Mouse (Mus musculus) frontal cortex, postnatal 10 days (tissue): Measurements from ENCODE around the gene Usf2.

ENCODE experiments used
- DNase-seq, 2 experiments: peaks; one replicate each; pipeline ENCODE4 v3.0.0; 2022; ENCODE audit warnings: low spot score in 2 of 2, mixed read lengths in 1 of 2

Usf2 gene

GRCm38 (mm10) chr7:30956756-30957366 lies at the start of gene Usf2:
Gene Usf2 (minus strand): TSS chr7:30956803.
- DNase-seq: peak; percentile 78 to 84

GRCm38 (mm10) chr7:31002650-31003049 lies 46.0 kb upstream of the Usf2 start:
- no peak for DNase-seq

GRCm38 (mm10) chr7:31000505-31001020 lies 44.0 kb upstream of the Usf2 start:
- DNase-seq: peak; percentile 16 to 17

GRCm38 (mm10) chr7:30996491-30996890 lies 39.9 kb upstream of the Usf2 start:
- DNase-seq: no peak

GRCm38 (mm10) chr7:30993986-30994385 lies 37.4 kb upstream of the Usf2 start:
- DNase-seq: no peak

GRCm38 (mm10) chr7:30992148-30992547 lies 35.5 kb upstream of the Usf2 start:
- DNase-seq: no peak

GRCm38 (mm10) chr7:30988519-30989162 lies 32.0 kb upstream of the Usf2 start:
- no peak for DNase-seq

- DNase-seq: no peak
Observed at GRCm38 (mm10) chr7:30985357-30985756, 28.8 kb upstream of the Usf2 start.

- DNase-seq: no peak
Observed at GRCm38 (mm10) chr7:30981703-30982102, 25.1 kb upstream of the Usf2 start.

GRCm38 (mm10) chr7:30973501-30974289 lies 17.1 kb upstream of the Usf2 start, which contains the start of gene Fam187b:
Gene Fam187b (plus strand): TSS chr7:30973790.
- peak; percentile 71 to 72 for DNase-seq

GRCm38 (mm10) chr7:30973251-30973500 lies 16.6 kb upstream of the Usf2 start, which contains the start of gene Lsr:
Gene Lsr (minus strand): TSS chr7:30973464.
- no peak for DNase-seq

- DNase-seq: no peak
Observed at GRCm38 (mm10) chr7:30972426-30973250, 16.0 kb upstream of the Usf2 start.

GRCm38 (mm10) chr7:30971901-30972300 lies 15.3 kb upstream of the Usf2 start:
- no peak for DNase-seq

- DNase-seq: no peak
Observed at GRCm38 (mm10) chr7:30969174-30969573, 12.6 kb upstream of the Usf2 start.

GRCm38 (mm10) chr7:30968611-30969010 lies 12.0 kb upstream of the Usf2 start:
- no peak for DNase-seq

GRCm38 (mm10) chr7:30966657-30967056 lies 10.1 kb upstream of the Usf2 start:
- no peak for DNase-seq

GRCm38 (mm10) chr7:30965677-30966076 lies 9.1 kb upstream of the Usf2 start:
- no peak for DNase-seq

- DNase-seq: no peak
Observed at GRCm38 (mm10) chr7:30964366-30964765, 7.8 kb upstream of the Usf2 start.

GRCm38 (mm10) chr7:30962862-30963261 lies 6.3 kb upstream of the Usf2 start:
- no peak for DNase-seq

GRCm38 (mm10) chr7:30959786-30960349 lies 3.3 kb upstream of the Usf2 start:
- DNase-seq: no peak

GRCm38 (mm10) chr7:30958866-30959487 lies 2.4 kb upstream of the Usf2 start:
- DNase-seq: no peak
